Mouse (Mus musculus) hematopoietic multipotent progenitor cell, adult 10-12 weeks (in vitro differentiated cells): ENCODE results near the gene Umod. TPM values are rescaled to one million over a fixed set of nuclear protein-coding genes. Genes with fewer than 3 reads are reported as not detected.

Experiments used
- polyA plus RNA-seq: library from polyadenylated mRNA; stranded (reverse); fragments of >175 nt; gene quantifications from 2 replicates; pipeline ENCODE4 v1.2.3, GENCODE M21; 2012; ENCODE audit warnings: low replicate concordance

Gene Umod
- not detected in 2 replicates for polyA plus RNA-seq

DNA sequence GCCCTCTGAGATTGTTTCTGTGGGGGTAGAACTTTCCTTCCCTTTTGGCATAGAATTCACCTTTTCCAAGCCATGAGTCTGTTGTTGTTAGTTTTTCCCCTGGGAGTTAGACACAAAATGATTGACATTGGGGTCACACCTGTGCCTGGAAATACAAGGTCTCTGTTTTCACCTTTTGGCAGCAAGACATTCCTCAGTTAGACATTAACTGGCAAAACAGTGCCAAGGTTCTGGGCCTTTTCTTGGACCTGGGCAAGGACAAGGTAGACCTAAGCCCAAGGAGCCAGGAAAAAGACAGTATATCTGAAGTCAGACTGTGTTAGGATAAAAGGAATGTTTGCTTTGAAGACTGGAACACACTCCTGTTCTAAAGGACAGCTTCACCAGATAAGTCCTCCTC is at the start of gene Umod:
Gene Umod (minus strand): TSS at position 27 of the 400 bp plus-strand sequence.

DNA sequence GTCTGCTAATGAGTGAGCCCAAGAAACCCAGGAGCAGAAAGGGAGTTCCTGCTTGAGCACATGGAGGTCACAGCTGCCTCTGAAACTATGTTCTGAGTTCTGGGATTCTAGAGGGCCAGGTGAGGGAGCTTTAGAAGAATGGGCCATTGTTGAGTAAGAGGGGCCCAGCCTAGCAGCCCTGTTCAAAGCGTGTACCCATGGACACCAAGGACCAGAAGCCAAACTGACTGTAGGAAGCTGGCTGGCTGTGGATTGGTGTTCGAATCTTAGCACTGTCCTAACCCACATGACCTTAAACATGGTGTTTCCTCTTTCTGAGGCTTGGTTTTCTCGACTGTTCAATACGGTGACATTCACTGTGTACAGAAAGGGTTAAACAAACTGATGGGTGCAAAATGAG is 44.3 kb upstream of the Umod start, which contains the start of gene Pdilt:
Gene Pdilt (minus strand): TSS at position 101 of the 400 bp plus-strand sequence.

DNA sequence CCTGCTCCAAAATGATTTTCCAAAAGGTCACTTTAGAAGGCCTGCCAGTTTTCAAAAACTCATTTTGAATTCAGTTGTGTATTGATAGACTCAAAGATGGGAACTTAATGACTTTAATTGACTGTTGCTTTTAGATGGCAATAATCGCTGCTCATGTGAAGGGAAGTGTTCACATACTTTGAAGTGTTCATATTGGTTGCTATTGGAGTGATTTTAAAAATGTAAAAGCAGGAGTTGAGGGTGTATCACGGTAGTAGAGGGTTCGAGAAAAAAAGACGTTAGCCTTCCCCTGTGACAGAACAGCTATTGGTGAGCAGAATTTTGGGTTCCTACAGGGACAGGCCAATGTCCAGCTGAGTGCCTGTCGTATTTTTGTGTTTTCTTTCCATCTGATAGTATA is 40.1 kb upstream of the Umod start, which contains the start of gene Acsm5:
Gene Acsm5 (plus strand): TSS at position 301 of the 400 bp plus-strand sequence.

DNA sequence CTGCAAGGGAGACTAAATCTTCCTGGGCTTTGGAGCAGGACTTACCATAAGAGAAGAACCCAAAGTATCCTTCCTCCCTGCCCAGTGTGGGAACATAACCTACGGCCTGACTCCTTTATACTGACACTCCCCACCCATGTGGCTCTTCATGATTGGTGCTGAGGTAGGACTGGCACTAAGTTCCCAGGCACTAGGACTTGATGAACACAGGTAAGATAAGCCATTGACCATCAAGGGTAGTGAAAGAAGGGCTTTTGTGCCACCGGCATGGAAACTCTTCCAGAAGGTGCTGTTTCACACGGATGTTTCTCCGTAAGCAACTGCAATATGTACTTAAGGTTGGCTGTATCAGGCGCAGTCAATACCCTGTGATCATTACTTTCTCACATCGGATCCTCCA is 19.9 kb downstream of the Umod start, which contains the start of gene Gp2:
Gene Gp2 (minus strand): TSS at position 101 of the 400 bp plus-strand sequence.

Other genes starting within 250 kb of the Umod start
- gene Gp2, start 20.0 kb downstream of the Umod start, polyA plus RNA-seq, result 0.10 and 0.13 TPM in 2 replicates
- not detected in 2 replicates for gene Acsm5, start 40.2 kb upstream of the Umod start, polyA plus RNA-seq
- gene Pdilt, start 44.2 kb upstream of the Umod start, polyA plus RNA-seq, result not detected in 2 replicates
- gene Acsm2, start 75.1 kb upstream of the Umod start, polyA plus RNA-seq, result not detected in 2 replicates
- gene Acsm1, start 127.7 kb upstream of the Umod start, polyA plus RNA-seq, result not detected in 2 replicates
- gene Acsm4, start 210.7 kb upstream of the Umod start, polyA plus RNA-seq, result not detected in 2 replicates
- 21.2 and 42.4 TPM in 2 replicates for gene Thumpd1, start 241.5 kb upstream of the Umod start, polyA plus RNA-seq